Mouse (Mus musculus) stomach, postnatal 0 days (tissue): Measurements from ENCODE around the gene Rmnd5a.

Source experiments
- CTCF ChIP-seq: IDR thresholded peaks from 2 replicates; pipeline ENCODE4 v1.5.1; 2016; ENCODE audit warnings: antibody characterized with exemption, low read depth, mild to moderate bottlenecking, moderate library complexity
- EP300 ChIP-seq: optimal IDR thresholded peaks from 2 replicates; pipeline ENCODE3; 2016; ENCODE audit warnings: antibody characterized with exemption

DNA sequence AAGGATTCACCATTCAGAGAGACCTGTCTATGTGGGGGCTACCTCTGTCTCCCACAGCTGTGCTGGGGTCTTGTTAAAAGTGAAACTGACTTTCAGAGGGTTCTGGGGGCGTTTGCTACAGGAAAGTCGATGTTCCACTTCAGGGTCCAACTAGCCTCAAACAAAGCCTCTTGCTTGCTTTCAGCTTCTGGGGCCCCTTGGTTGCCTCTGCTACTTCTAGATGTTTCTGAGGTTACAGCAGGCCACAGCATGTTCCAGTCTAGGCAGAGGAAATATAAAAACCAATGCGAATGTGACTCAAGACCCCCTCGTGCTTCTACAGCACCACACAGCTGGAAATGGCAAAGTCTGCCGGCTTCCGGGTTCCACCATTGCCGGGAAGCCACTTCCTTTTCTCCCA is 82.9 kb downstream of the Rmnd5a start:
- TF ChIP-seq CTCF (no peak), EP300 (no peak)
